Mouse (Mus musculus) kidney, embryonic 14.5 days (tissue): ENCODE measurements at regions not wholly inside any gene's neighbourhood (a gene's known extent, or its start where the extent isn't known, plus 50 kb on each side); places are given as distances from the start of the nearest gene placed in this dataset.

Experiments
- ATAC-seq: fragments of 200-750 bp; cut with Nextera tagmentation; 2 replicates; pipeline ENCODE4 v1.8.0; 2017; ENCODE audit warnings: moderate number of reproducible peaks, mild to moderate bottlenecking, moderate TSS enrichment, moderate library complexity; ENCODE audit not compliant: low FRiP score, low TSS enrichment
- H3K27ac ChIP-seq: fragments of 300-500 bp; sonication (generic); 2 replicates; pipeline ENCODE4 v1.5.1; 2014; ENCODE audit warnings: low read depth, mild to moderate bottlenecking, low read length, moderate library complexity, mixed read lengths
- H3K27me3 ChIP-seq: fragments of 300-500 bp; sonication (generic); 2 replicates; pipeline ENCODE4 v1.6.1; 2014; ENCODE audit warnings: mild to moderate bottlenecking, low read length; ENCODE audit not compliant: control insufficient read depth, insufficient read depth
- H3K36me3 ChIP-seq: fragments of 300-500 bp; sonication (generic); 2 replicates; pipeline ENCODE4 v1.6.1; 2014; ENCODE audit warnings: low read length, mixed read lengths; ENCODE audit not compliant: control insufficient read depth, insufficient read depth
- H3K4me1 ChIP-seq: fragments of 300-500 bp; sonication (generic); 2 replicates; pipeline ENCODE4 v1.6.1; 2014; ENCODE audit warnings: low read length, mixed read lengths; ENCODE audit not compliant: control insufficient read depth, insufficient read depth
- H3K4me2 ChIP-seq: fragments of 300-500 bp; sonication (generic); replicated peaks from 2 replicates; pipeline ENCODE4 v1.6.1; 2014; ENCODE audit warnings: low read depth, mild to moderate bottlenecking, low read length
- H3K4me3 ChIP-seq: fragments of 300-500 bp; sonication (generic); 2 replicates; pipeline ENCODE4 v1.5.1; 2014; ENCODE audit warnings: mild to moderate bottlenecking, low read length
- H3K9ac ChIP-seq: fragments of 300-500 bp; sonication (generic); 2 replicates; pipeline ENCODE4 v1.6.1; 2014; ENCODE audit warnings: low read depth, mild to moderate bottlenecking, low read length, moderate library complexity
- H3K9me3 ChIP-seq: fragments of 300-500 bp; sonication (generic); 2 replicates; pipeline ENCODE4 v1.6.1; 2016; ENCODE audit warnings: low read length; ENCODE audit not compliant: control insufficient read depth
- WGBS: fragments of 180-500 bp; shearing (Covaris S2); extraction: QIAGEN DNeasy Blood & Tissue Kit; methylation state at CpG from one replicate; pipeline ENCODE4 v1.1.7; 2014; 5-methylcytosine and 5-hydroxymethylcytosine counted together

GRCm38 (mm10) chr11:71636785-71637184 is 112.9 kb upstream of the Wscd1 start:
- no peak overlapping the region for H3K27ac ChIP-seq
- H3K9ac ChIP-seq, result no peak overlapping the region
- H3K4me1 ChIP-seq, result no peaks in the 10 kb centered on the region
- no peak overlapping the region for H3K4me2 ChIP-seq
- H3K9me3 ChIP-seq, result no peaks in the 10 kb centered on the region
- H3K4me3 ChIP-seq, result no peak overlapping the region
- 8% methylated on average over 5 of the region's 5 CpGs for WGBS
- no peaks in the 10 kb centered on the region for H3K27me3 ChIP-seq
- no peak for ATAC-seq
- no peaks in the 10 kb centered on the region for H3K36me3 ChIP-seq

GRCm38 (mm10) chr11:71642886-71643285 is 106.8 kb upstream of the Wscd1 start:
- no peak overlapping the region for H3K4me2 ChIP-seq
- no peak for ATAC-seq
- no peak overlapping the region for H3K4me3 ChIP-seq
- H3K27me3 ChIP-seq, result no peaks in the 10 kb centered on the region
- H3K36me3 ChIP-seq, result no peaks in the 10 kb centered on the region
- WGBS, result 36% methylated on average over 5 of the region's 5 CpGs
- no peak overlapping the region for H3K9ac ChIP-seq
- H3K9me3 ChIP-seq, result no peaks in the 10 kb centered on the region
- no peak overlapping the region for H3K27ac ChIP-seq
- H3K4me1 ChIP-seq, result no peaks in the 10 kb centered on the region

GRCm38 (mm10) chr11:71651756-71652380 is 97.9 kb upstream of the Wscd1 start:
- Histone ChIP-seq H3K27me3 (no peaks in the 10 kb centered on the region), H3K4me2 (no peak overlapping the region), H3K9ac (no peak overlapping the region), H3K4me3 (no peak overlapping the region), H3K27ac (no peak overlapping the region), H3K4me1 (no peaks in the 10 kb centered on the region), H3K36me3 (no peaks in the 10 kb centered on the region), H3K9me3 (no peaks in the 10 kb centered on the region)
- WGBS, result 93% methylated on average over 5 of the region's 5 CpGs
- ATAC-seq, result no peak

GRCm38 (mm10) chr11:71652381-71652775 is 97.3 kb upstream of the Wscd1 start:
- 57% methylated on average over 5 of the region's 5 CpGs for WGBS
- H3K27me3 ChIP-seq, result no peaks in the 10 kb centered on the region
- no peaks in the 10 kb centered on the region for H3K4me1 ChIP-seq
- H3K9ac ChIP-seq, result no peak overlapping the region
- H3K36me3 ChIP-seq, result no peaks in the 10 kb centered on the region
- H3K27ac ChIP-seq, result no peak overlapping the region
- H3K4me3 ChIP-seq, result no peak overlapping the region
- no peak for ATAC-seq
- no peaks in the 10 kb centered on the region for H3K9me3 ChIP-seq
- no peak overlapping the region for H3K4me2 ChIP-seq

- ATAC-seq, result no peak
- Histone ChIP-seq H3K9me3 (no peaks in the 10 kb centered on the region), H3K4me1 (no peaks in the 10 kb centered on the region), H3K9ac (no peak overlapping the region), H3K27ac (no peak overlapping the region), H3K27me3 (no peaks in the 10 kb centered on the region), H3K36me3 (no peaks in the 10 kb centered on the region), H3K4me3 (no peak overlapping the region), H3K4me2 (no peak overlapping the region)
- WGBS, result 71% methylated on average over 2 of the region's 2 CpGs
Measured at GRCm38 (mm10) chr11:71658346-71658745, 91.4 kb upstream of the Wscd1 start.

- Histone ChIP-seq H3K4me2 (no peak overlapping the region), H3K27ac (no peak overlapping the region), H3K4me3 (no peak overlapping the region), H3K9me3 (no peaks in the 10 kb centered on the region), H3K9ac (no peak overlapping the region), H3K36me3 (no peaks in the 10 kb centered on the region), H3K4me1 (no peaks in the 10 kb centered on the region), H3K27me3 (no peaks in the 10 kb centered on the region)
- ATAC-seq, result no peak
- 68% methylated on average over 19 of the region's 19 CpGs for WGBS
Measured at GRCm38 (mm10) chr11:71670111-71671050, 79.3 kb upstream of the Wscd1 start.

GRCm38 (mm10) chr11:71672171-71673050 is 77.3 kb upstream of the Wscd1 start:
- WGBS, result 60% methylated on average over 8 of the region's 8 CpGs
- no peak overlapping the region for H3K4me2 ChIP-seq
- H3K4me3 ChIP-seq, result no peak overlapping the region
- H3K9me3 ChIP-seq, result no peaks in the 10 kb centered on the region
- H3K4me1 ChIP-seq, result no peaks in the 10 kb centered on the region
- H3K27me3 ChIP-seq, result no peaks in the 10 kb centered on the region
- ATAC-seq, result no peak; the same call in 1 of the 2 replicates
- no peak overlapping the region for H3K27ac ChIP-seq
- no peaks in the 10 kb centered on the region for H3K36me3 ChIP-seq
- no peak overlapping the region for H3K9ac ChIP-seq

- no peaks in the 10 kb centered on the region for H3K27me3 ChIP-seq
- H3K4me2 ChIP-seq, result no peak overlapping the region
- H3K9me3 ChIP-seq, result no peaks in the 10 kb centered on the region
- WGBS, result 49% methylated on average over 5 of the region's 5 CpGs
- no peak overlapping the region for H3K27ac ChIP-seq
- H3K36me3 ChIP-seq, result no peaks in the 10 kb centered on the region
- no peaks in the 10 kb centered on the region for H3K4me1 ChIP-seq
- no peak for ATAC-seq
- no peak overlapping the region for H3K9ac ChIP-seq
- no peak overlapping the region for H3K4me3 ChIP-seq
Measured at GRCm38 (mm10) chr11:71674319-71674718, 75.4 kb upstream of the Wscd1 start.
